Mouse (Mus musculus) liver, embryonic 14.5 days (tissue): ENCODE measurements around the gene Wdr38. TPM values are rescaled to one million over a fixed set of nuclear protein-coding genes. Genes with fewer than 3 reads are reported as not detected.
A peak's percentile ranks its signal among the peaks of the same experiment; 100 is the strongest.

ENCODE experiments used
- ATAC-seq: fragments of 200-750 bp; cut with Nextera tagmentation; 2 replicates; pipeline ENCODE4 v1.8.0; 2017; ENCODE audit warnings: moderate number of reproducible peaks, mild to moderate bottlenecking, moderate library complexity; ENCODE audit not compliant: insufficient read depth
- DNase-seq, 3 experiments: peaks; one replicate each; pipeline ENCODE4 v3.0.0-alpha.2; 2012 to 2013; ENCODE audit warnings: low read depth in 3 of 3, low spot score in 3 of 3
- H3K27ac ChIP-seq: fragments of 300-500 bp; sonication (generic); 2 replicates; pipeline ENCODE4 v1.5.1; 2014; ENCODE audit warnings: moderate library complexity, mild to moderate bottlenecking, control low read depth, inconsistent platforms
- H3K27me3 ChIP-seq: fragments of 300-500 bp; sonication (generic); 2 replicates; pipeline ENCODE4 v1.6.1; 2014; ENCODE audit warnings: mild to moderate bottlenecking, low read length, moderate library complexity; ENCODE audit not compliant: control insufficient read depth, insufficient read depth
- H3K36me3 ChIP-seq: fragments of 300-500 bp; sonication (generic); replicated peaks from 2 replicates; pipeline ENCODE4 v1.6.1; 2014; ENCODE audit warnings: low read depth; ENCODE audit not compliant: control insufficient read depth, insufficient read depth
- H3K4me1 ChIP-seq, 2 experiments: fragments of 200-500 bp in 1 of 2; fragments of 300-500 bp in 1 of 2; sonication (generic) in 1 of 2; replicated peaks; 2 replicates each; pipeline ENCODE4 v1.6.1; 2012 to 2014; ENCODE audit warnings: antibody characterized with exemption in 1 of 2, inconsistent platforms in 1 of 2, low read length in 1 of 2; ENCODE audit not compliant: control insufficient read depth in 2 of 2, insufficient read depth in 2 of 2
- H3K4me2 ChIP-seq: fragments of 300-500 bp; sonication (generic); 2 replicates; pipeline ENCODE4 v1.6.1; 2014; ENCODE audit warnings: low read depth, mild to moderate bottlenecking, control low read depth, moderate library complexity
- H3K4me3 ChIP-seq, 2 experiments: fragments of 200-500 bp in 1 of 2; fragments of 300-500 bp in 1 of 2; sonication (generic) in 1 of 2; 2 replicates each; pipeline ENCODE4 v1.5.1; 2012 to 2014; ENCODE audit warnings: low read depth in 2 of 2, low read length in 2 of 2, mild to moderate bottlenecking in 2 of 2, control low read depth in 1 of 2, inconsistent platforms in 1 of 2, moderate library complexity in 1 of 2; ENCODE audit not compliant: insufficient read depth in 1 of 2
- H3K9ac ChIP-seq: fragments of 300-500 bp; sonication (generic); replicated peaks from 2 replicates; pipeline ENCODE4 v1.6.1; 2014; ENCODE audit warnings: mild to moderate bottlenecking, control low read depth, moderate library complexity
- H3K9me3 ChIP-seq: fragments of 300-500 bp; sonication (generic); 2 replicates; pipeline ENCODE4 v1.6.1; 2016; ENCODE audit warnings: low read length, mixed read lengths; ENCODE audit not compliant: control insufficient read depth
- CTCF ChIP-seq: IDR thresholded peaks from 2 replicates; pipeline ENCODE4 v1.5.1; 2016; ENCODE audit warnings: antibody characterized with exemption, low read depth, control low read depth
- EP300 ChIP-seq: IDR thresholded peaks from 2 replicates; pipeline ENCODE4 v1.6.1; 2016; ENCODE audit warnings: antibody characterized with exemption, low read depth
- WGBS: fragments of 180-500 bp; shearing (Covaris S2); extraction: QIAGEN DNeasy Blood & Tissue Kit; methylation state at CpG from one replicate; pipeline ENCODE4 v1.1.7; 2014; ENCODE audit not compliant: insufficient replicate concordance; 5-methylcytosine and 5-hydroxymethylcytosine counted together
- polyA plus RNA-seq, 2 experiments: library from polyadenylated mRNA; depleted of rRNA in 1 of 2; stranded (reverse) in 1 of 2; unstranded in 1 of 2; fragments of >200 nt; fragmentation: Nextera tagmentation in 1 of 2; extraction: Ambion mirVana in 1 of 2; gene quantifications; 2 replicates each; pipeline versions ENCODE4 v1.2.1 to v1.2.3; 2012 to 2014

The Wdr38 gene
- polyA plus RNA-seq, 2 experiments, result 0.42 to 0.58 TPM

GRCm38 (mm10) chr2:39000587-39000919 is 3.3 kb downstream of the Wdr38 start:
- peaks cover 13 to 29% of the 10 kb centered on the region in 2 experiments for H3K4me1 ChIP-seq
- no peak overlapping the region for H3K4me3 ChIP-seq
- H3K4me2 ChIP-seq, result no peak overlapping the region
- TF ChIP-seq CTCF (no peak), EP300 (no peak)
- no peak for DNase-seq
- H3K36me3 ChIP-seq, result peaks cover 35% of the 10 kb centered on the region
- no peaks in the 10 kb centered on the region for H3K27me3 ChIP-seq
- H3K27ac ChIP-seq, result no peak overlapping the region
- no peak for ATAC-seq
- H3K9me3 ChIP-seq, result no peaks in the 10 kb centered on the region
- H3K9ac ChIP-seq, result no peak overlapping the region
- 71% methylated on average over 4 of the region's 4 CpGs for WGBS

GRCm38 (mm10) chr2:39001866-39002265 is 4.6 kb downstream of the Wdr38 start:
- no peak overlapping the region for H3K9ac ChIP-seq
- no peaks in the 10 kb centered on the region for H3K27me3 ChIP-seq
- H3K9me3 ChIP-seq, result no peaks in the 10 kb centered on the region
- TF ChIP-seq CTCF, result no peak
- TF ChIP-seq EP300, result no peak
- no peak overlapping the region for H3K4me3 ChIP-seq
- WGBS, result 54% methylated on average over 3 of the region's 3 CpGs
- peak overlapping the region; percentile 98 for H3K4me2 ChIP-seq
- peak overlapping the region; percentile 3 for H3K27ac ChIP-seq
- H3K36me3 ChIP-seq, result peaks cover 35% of the 10 kb centered on the region
- DNase-seq (no peak), ATAC-seq (no peak)
- H3K4me1 ChIP-seq, result peaks cover 22 to 39% of the 10 kb centered on the region in 2 experiments

DNA sequence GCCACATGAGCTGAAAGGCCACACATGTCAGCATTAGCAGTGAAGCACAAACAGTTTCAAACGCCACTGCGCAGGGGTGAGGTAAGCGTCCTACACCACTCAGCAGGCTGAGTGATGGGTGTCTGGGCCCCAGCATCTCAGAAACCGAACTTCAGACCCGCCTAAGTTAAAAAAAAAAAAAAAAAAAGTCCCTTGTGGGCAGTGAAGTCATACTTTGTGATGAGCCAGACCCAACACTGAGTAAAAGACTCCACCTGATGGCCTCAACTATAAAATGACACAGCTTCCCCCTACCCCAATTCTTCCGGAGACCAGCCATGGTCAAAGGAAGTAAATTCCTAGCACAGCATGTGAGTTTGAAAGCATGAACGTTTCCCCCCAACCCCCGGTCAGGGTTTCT is 5.8 kb downstream of the Wdr38 start:
- 16% methylated on average over 8 of the region's 8 CpGs for WGBS
- DNase-seq (no peak), ATAC-seq (no peak)
- Histone ChIP-seq H3K27ac (peak overlapping the region; percentile 42), H3K4me1 (peaks cover 23 to 37% of the 10 kb centered on the region in 2 experiments), H3K36me3 (peaks cover 35% of the 10 kb centered on the region), H3K9ac (peak overlapping the region; percentile 87), H3K4me2 (peak overlapping the region; percentile 98), H3K27me3 (no peaks in the 10 kb centered on the region), H3K4me3 (peak overlapping the region; percentile 91 to 95), H3K9me3 (no peaks in the 10 kb centered on the region)
- no peak for TF ChIP-seq EP300
- no peak for TF ChIP-seq CTCF

- Histone ChIP-seq H3K9me3 (no peaks in the 10 kb centered on the region), H3K36me3 (peaks cover 35% of the 10 kb centered on the region), H3K4me2 (peak overlapping the region; percentile 98), H3K27me3 (no peaks in the 10 kb centered on the region), H3K4me1 (peaks cover 23 to 37% of the 10 kb centered on the region in 2 experiments), H3K27ac (peak overlapping the region; percentile 42), H3K9ac (peak overlapping the region; percentile 87), H3K4me3 (peak overlapping the region; percentile 91 to 95)
- DNase-seq (no peak), ATAC-seq (no peak)
- no peak for TF ChIP-seq EP300
- TF ChIP-seq CTCF, result no peak
- WGBS, result 24% methylated on average over 5 of the region's 5 CpGs
These were observed 6.2 kb downstream of the Wdr38 start for GRCm38 (mm10) chr2:39003512-39003911.

GRCm38 (mm10) chr2:39004372-39004771 is 7.1 kb downstream of the Wdr38 start:
- no peaks in the 10 kb centered on the region for H3K9me3 ChIP-seq
- WGBS, result under 1% methylated on average over 11 of the region's 11 CpGs
- ATAC-seq (no peak), DNase-seq (peak in 2 of 3 experiments; percentile 46 to 49)
- peaks cover 35% of the 10 kb centered on the region for H3K36me3 ChIP-seq
- peak overlapping the region; percentile 55 for H3K27ac ChIP-seq
- H3K4me3 ChIP-seq, result peak overlapping the region; percentile 91 to 95
- no peaks in the 10 kb centered on the region for H3K27me3 ChIP-seq
- peak overlapping the region; percentile 87 for H3K9ac ChIP-seq
- H3K4me1 ChIP-seq, result peaks cover 29 to 44% of the 10 kb centered on the region in 2 experiments
- peak overlapping the region; percentile 98 for H3K4me2 ChIP-seq
- TF ChIP-seq CTCF, result no peak
- TF ChIP-seq EP300, result no peak
